23 mouse cellular contexts compared by ENCODE assay signal in genomic region chr6:3998089-3998488, GRCm38 (mm10). TPM values are rescaled to one million over a fixed set of nuclear protein-coding genes. Genes with fewer than 3 reads are reported as not detected.
"Had no signal": no experiment of that assay in that cellular context is flagged by ENCODE, and none has a peak within 500 bp of the region (broad histone marks: within the 10 kb centered on the region; RNA-seq: fewer than 3 reads in every experiment).

No protein-coding gene starts in this region.

- H3K9me3 ChIP-seq: liver, embryonic 12.5 days; midbrain, embryonic 10.5 days; midbrain, embryonic 12.5 days; neural tube, embryonic 12.5 days; stomach, embryonic 15.5 days had no signal

- H3K27ac ChIP-seq: liver, embryonic 12.5 days; liver, embryonic 14.5 days; midbrain, embryonic 10.5 days; midbrain, embryonic 12.5 days; neural tube, embryonic 12.5 days; stomach, embryonic 15.5 days; stomach, postnatal 0 days had no signal

- DNase-seq: lung, adult 18-20 months; lung, postnatal 10 days; lung, postnatal 36 days; midbrain, embryonic 14.5 days; right cerebral cortex, postnatal 14 days; thymus, postnatal 14 days; thymus, postnatal 36 days had no signal

- H3K27me3 ChIP-seq: liver, embryonic 12.5 days; midbrain, embryonic 12.5 days; neural tube, embryonic 12.5 days; stomach, embryonic 15.5 days had no signal

- H3K36me3 ChIP-seq: liver, embryonic 12.5 days; midbrain, embryonic 10.5 days; midbrain, embryonic 12.5 days; neural tube, embryonic 12.5 days; stomach, embryonic 15.5 days had no signal

- H3K9ac ChIP-seq: liver, embryonic 12.5 days; liver, embryonic 14.5 days; midbrain, embryonic 12.5 days; neural tube, embryonic 12.5 days; stomach, embryonic 15.5 days had no signal

- H3K4me2 ChIP-seq: liver, embryonic 12.5 days; midbrain, embryonic 12.5 days; neural tube, embryonic 12.5 days; stomach, embryonic 15.5 days had no signal

- H3K4me1 ChIP-seq: liver, embryonic 12.5 days; midbrain, embryonic 10.5 days; midbrain, embryonic 12.5 days; neural tube, embryonic 12.5 days; stomach, embryonic 15.5 days had no signal

- H3K4me3 ChIP-seq: liver, embryonic 12.5 days; midbrain, embryonic 10.5 days; midbrain, embryonic 12.5 days; neural tube, embryonic 12.5 days; stomach, embryonic 15.5 days had no signal

- ATAC-seq: liver, embryonic 12.5 days; midbrain, embryonic 16.5 days had no signal

RNA-seq across cellular contexts. Expression of gene Gngt1, which starts 4.5 kb away (rescaled TPM):
- total RNA-seq: megakaryocyte, adult 5-6 weeks; megakaryocyte-erythroid progenitor cell, adult 5-6 weeks; neutrophil, adult 5-6 weeks had no signal
- polyA plus RNA-seq: liver, embryonic 16.5 days; midbrain, embryonic 10.5 days; midbrain, embryonic 12.5 days; midbrain, embryonic 14.5 days; midbrain, embryonic 16.5 days; neural tube, embryonic 12.5 days; neural tube, embryonic 14.5 days; spleen, adult 2 months; stomach, embryonic 15.5 days; testis, adult 2 months; thymus, postnatal 0 days had no signal

RNA-seq across cellular contexts. Expression of gene Tfpi2, which starts 9.4 kb away (rescaled TPM):
- total RNA-seq: megakaryocyte-erythroid progenitor cell, adult 5-6 weeks; neutrophil, adult 5-6 weeks had no signal
- polyA plus RNA-seq: testis, adult 2 months had no signal
